Mouse (Mus musculus): Measurements from ENCODE around the gene Plcd4. TPM values are rescaled to one million over a fixed set of nuclear protein-coding genes. Genes with fewer than 3 reads are reported as not detected.

Gene Plcd4
- total and polyA plus RNA-seq, 2 experiments from 2014 or later: 7.3 to 9.4 TPM

DNA sequence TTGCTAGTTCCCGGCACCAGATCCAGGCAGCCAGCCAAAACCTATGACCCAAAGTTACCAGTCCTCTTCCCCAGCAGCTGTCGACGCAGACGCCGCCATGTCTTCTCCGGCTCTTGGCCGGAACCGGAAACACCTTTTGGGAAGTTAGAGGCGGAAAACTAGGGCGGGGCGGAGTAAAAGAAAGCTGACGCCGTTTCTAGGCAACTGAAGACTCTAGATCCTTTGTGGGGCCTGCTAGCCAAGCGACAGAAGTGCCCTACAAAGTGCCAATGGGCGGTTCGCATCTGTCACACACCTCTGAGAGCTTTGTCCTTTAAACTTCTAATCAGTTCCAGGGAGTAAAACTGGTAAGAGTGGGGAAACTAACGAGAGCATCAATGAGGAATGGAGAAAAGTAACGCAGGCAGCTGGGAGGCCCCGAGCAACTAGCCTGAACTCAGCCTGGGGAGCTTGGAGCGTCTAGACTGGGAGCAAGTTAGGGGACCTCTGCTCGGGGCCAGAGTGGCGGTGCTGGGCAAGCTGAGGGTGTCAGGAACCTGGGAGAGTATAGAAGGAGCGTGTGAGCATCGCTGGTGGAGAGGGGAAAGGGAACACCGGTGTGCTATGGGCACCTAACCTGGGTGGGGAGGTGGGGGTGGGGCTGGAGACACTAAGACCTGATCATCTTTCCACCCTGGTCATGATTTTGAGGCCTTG lies 58.7 kb downstream of the Plcd4 start, which contains the start of the genes Rnf25 and Stk36:
Rnf25 (minus strand) TSS at position 131 of the 696 bp plus-strand sequence.
Stk36 (plus strand) TSS at position 179 of the 696 bp plus-strand sequence.
- H3K27ac ChIP-seq (ENCODE audit: low read depth, low read length): peak within 1 kb of the TSS; percentile 72
- peak within 1 kb of the TSS; percentile 75 for H3K4me2 ChIP-seq (ENCODE audit: low read depth, low read length, poor library complexity, severe bottlenecking)
- no peaks in the 10 kb centered on the region for H3K4me1 ChIP-seq (ENCODE audit: insufficient read depth, low read length)
- H3K9ac ChIP-seq (replicated peaks; ENCODE audit: low read length, poor library complexity, severe bottlenecking): peak within 1 kb of the TSS; percentile 71
- no peaks in the 10 kb centered on the region for H3K27me3 ChIP-seq (ENCODE audit: insufficient read depth, low read length)
- 9% methylated on average over 25 of the region's 25 CpGs for WGBS
- H3K36me3 ChIP-seq (ENCODE audit: insufficient read depth, low read length): peaks cover 20% of the 10 kb centered on the region
- DNase-seq (ENCODE audit: low spot score) (peak; percentile 94), ATAC-seq (ENCODE audit: low FRiP score) (peak; percentile 84)
- H3K4me3 ChIP-seq (ENCODE audit: low read depth, low read length): peak within 1 kb of the TSS; percentile 59
- TF ChIP-seq CTCF (IDR thresholded peaks at IDR 0.05): no peak
- no peaks in the 10 kb centered on the region for H3K9me3 ChIP-seq (ENCODE audit: low read length)

Small RNA genes within 50 kb of the gene (microRNA-seq; reads per million reads assigned to microRNA genes)
- not detected for gene Gm25035 (ENCODE audit: borderline number of aligned reads)

Other genes with a start within 250 kb of the Plcd4 start
- gene Tmbim1, start 237.3 kb upstream of the Plcd4 start, total RNA-seq (2014; rRNA removed): 9.8 and 20.7 TPM in 2 replicates
- gene Tmbim1, start 237.3 kb upstream of the Plcd4 start, polyA plus RNA-seq (2015; fragmentation: Nextera tagmentation; extraction: Ambion mirVana): 9.8 and 10.5 TPM in 2 replicates
- 2.7 and 4.0 TPM in 2 replicates for gene Catip, start 180.8 kb upstream of the Plcd4 start, total RNA-seq (2014; rRNA removed)
- gene Catip, start 180.8 kb upstream of the Plcd4 start, polyA plus RNA-seq (2015; fragmentation: Nextera tagmentation; extraction: Ambion mirVana): 1.6 and 2.4 TPM in 2 replicates
- gene Slc11a1, start 167.7 kb upstream of the Plcd4 start, total RNA-seq (2014; rRNA removed): 7.8 and 12.6 TPM in 2 replicates
- gene Slc11a1, start 167.7 kb upstream of the Plcd4 start, polyA plus RNA-seq (2015; fragmentation: Nextera tagmentation; extraction: Ambion mirVana): 1.3 and 1.7 TPM in 2 replicates
- gene Ctdsp1, start 151.4 kb upstream of the Plcd4 start, total RNA-seq (2014; rRNA removed): 23.9 and 29.3 TPM in 2 replicates
- 11.7 and 12.1 TPM in 2 replicates for gene Ctdsp1, start 151.4 kb upstream of the Plcd4 start, polyA plus RNA-seq (2015; fragmentation: Nextera tagmentation; extraction: Ambion mirVana)
- gene Vil1, start 133.5 kb upstream of the Plcd4 start, total RNA-seq (2014; rRNA removed): 0.38 and 0.80 TPM in 2 replicates
- 0.31 and 0.43 TPM in 2 replicates for gene Vil1, start 133.5 kb upstream of the Plcd4 start, polyA plus RNA-seq (2015; fragmentation: Nextera tagmentation; extraction: Ambion mirVana)
- 40.3 and 40.8 TPM in 2 replicates for gene Cnot9, start 36.8 kb upstream of the Plcd4 start, total RNA-seq (2014; rRNA removed)
- gene Cnot9, start 36.8 kb upstream of the Plcd4 start, polyA plus RNA-seq (2015; fragmentation: Nextera tagmentation; extraction: Ambion mirVana): 43.0 and 47.4 TPM in 2 replicates
- gene Usp37, start 1.4 kb downstream of the Plcd4 start, total RNA-seq (2014; rRNA removed): 19.3 and 25.7 TPM in 2 replicates
- gene Usp37, start 1.4 kb downstream of the Plcd4 start, polyA plus RNA-seq (2015; fragmentation: Nextera tagmentation; extraction: Ambion mirVana): 16.4 and 18.5 TPM in 2 replicates
- gene Zfp142, start 45.4 kb downstream of the Plcd4 start, total RNA-seq (2014; rRNA removed): 14.2 and 16.4 TPM in 2 replicates
- gene Zfp142, start 45.4 kb downstream of the Plcd4 start, polyA plus RNA-seq (2015; fragmentation: Nextera tagmentation; extraction: Ambion mirVana): 4.4 and 7.8 TPM in 2 replicates
- gene Bcs1l, start 45.4 kb downstream of the Plcd4 start, total RNA-seq (2014; rRNA removed): 14.7 and 19.9 TPM in 2 replicates
- 12.4 and 13.6 TPM in 2 replicates for gene Bcs1l, start 45.4 kb downstream of the Plcd4 start, polyA plus RNA-seq (2015; fragmentation: Nextera tagmentation; extraction: Ambion mirVana)
- gene Rnf25, start 58.5 kb downstream of the Plcd4 start, total RNA-seq (2014; rRNA removed): 60.0 and 60.8 TPM in 2 replicates
- 51.3 and 54.0 TPM in 2 replicates for gene Rnf25, start 58.5 kb downstream of the Plcd4 start, polyA plus RNA-seq (2015; fragmentation: Nextera tagmentation; extraction: Ambion mirVana)
- gene Stk36, start 58.6 kb downstream of the Plcd4 start, total RNA-seq (2014; rRNA removed): 9.9 and 10.5 TPM in 2 replicates
- gene Stk36, start 58.6 kb downstream of the Plcd4 start, polyA plus RNA-seq (2015; fragmentation: Nextera tagmentation; extraction: Ambion mirVana): 8.7 and 9.6 TPM in 2 replicates
- 25.9 and 26.2 TPM in 2 replicates for gene Ttll4, start 118.9 kb downstream of the Plcd4 start, total RNA-seq (2014; rRNA removed)
- gene Ttll4, start 118.9 kb downstream of the Plcd4 start, polyA plus RNA-seq (2015; fragmentation: Nextera tagmentation; extraction: Ambion mirVana): 4.2 and 4.4 TPM in 2 replicates
- 4.4 TPM in 2 replicates for gene Cyp27a1, start 170.7 kb downstream of the Plcd4 start, total RNA-seq (2014; rRNA removed)
- 2.3 and 2.6 TPM in 2 replicates for gene Cyp27a1, start 170.7 kb downstream of the Plcd4 start, polyA plus RNA-seq (2015; fragmentation: Nextera tagmentation; extraction: Ambion mirVana)
- gene Prkag3, start 206.3 kb downstream of the Plcd4 start, total RNA-seq (2014; rRNA removed): 0.11 TPM in 1 of 2 replicates, not detected in the other
- 0.09 TPM in 1 of 2 replicates, not detected in the other for gene Prkag3, start 206.3 kb downstream of the Plcd4 start, polyA plus RNA-seq (2015; fragmentation: Nextera tagmentation; extraction: Ambion mirVana)
- 6.2 and 8.4 TPM in 2 replicates for gene Wnt6, start 229.0 kb downstream of the Plcd4 start, total RNA-seq (2014; rRNA removed)
- 6.3 and 6.6 TPM in 2 replicates for gene Wnt6, start 229.0 kb downstream of the Plcd4 start, polyA plus RNA-seq (2015; fragmentation: Nextera tagmentation; extraction: Ambion mirVana)
- gene Wnt10a, start 248.6 kb downstream of the Plcd4 start, total RNA-seq (2014; rRNA removed): 0.09 and 0.82 TPM in 2 replicates
- 0.10 and 0.38 TPM in 2 replicates for gene Wnt10a, start 248.6 kb downstream of the Plcd4 start, polyA plus RNA-seq (2015; fragmentation: Nextera tagmentation; extraction: Ambion mirVana)

Measured in midbrain, postnatal 0 days (tissue).